Mouse (Mus musculus) thymus, adult 2 months (tissue): ENCODE measurements at regions not wholly inside any gene's neighbourhood (a gene's known extent, or its start where the extent isn't known, plus 50 kb on each side); places are given as distances from the start of the nearest gene placed in this dataset.

Source experiments
- CTCF ChIP-seq: fragments of 200-500 bp; IDR thresholded peaks from 2 replicates; pipeline ENCODE4 v1.5.1; 2012; ENCODE audit warnings: mild to moderate bottlenecking, control low read depth, low read length, moderate library complexity, borderline replicate concordance; ENCODE audit not compliant: control insufficient read depth, poor library complexity, insufficient read depth; ENCODE audit errors: extremely low read depth
- POLR2A ChIP-seq: fragments of 200-500 bp; IDR thresholded peaks from 2 replicates; pipeline ENCODE4 v1.6.1; 2012; ENCODE audit warnings: mild to moderate bottlenecking, low read length, control low read depth, moderate library complexity; ENCODE audit not compliant: control insufficient read depth, poor library complexity, insufficient read depth; ENCODE audit errors: extremely low read depth

DNA sequence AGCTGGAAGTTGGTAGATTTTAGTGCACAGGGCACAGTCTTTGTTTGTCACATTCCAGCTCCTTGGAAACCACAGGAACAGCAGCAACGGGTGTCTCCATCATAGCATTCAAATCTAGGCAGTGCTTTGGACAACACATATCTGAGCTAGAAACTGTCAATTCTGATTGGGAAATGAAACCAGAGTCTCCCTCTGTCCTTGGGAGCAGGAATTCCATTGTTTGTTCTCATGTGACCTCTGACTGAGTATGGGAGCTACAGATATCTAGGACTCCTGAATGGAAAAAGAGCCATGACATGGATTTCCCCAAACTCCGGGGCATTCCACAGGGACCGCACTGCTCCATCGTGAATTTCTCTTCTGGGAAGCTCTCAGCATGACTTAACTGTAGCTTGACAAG lies 205.5 kb upstream of the Rasgrp1 start:
- TF ChIP-seq CTCF: no peak
- no peak for TF ChIP-seq POLR2A
